Mouse (Mus musculus): ENCODE results near the gene 2410002F23Rik.

DNA sequence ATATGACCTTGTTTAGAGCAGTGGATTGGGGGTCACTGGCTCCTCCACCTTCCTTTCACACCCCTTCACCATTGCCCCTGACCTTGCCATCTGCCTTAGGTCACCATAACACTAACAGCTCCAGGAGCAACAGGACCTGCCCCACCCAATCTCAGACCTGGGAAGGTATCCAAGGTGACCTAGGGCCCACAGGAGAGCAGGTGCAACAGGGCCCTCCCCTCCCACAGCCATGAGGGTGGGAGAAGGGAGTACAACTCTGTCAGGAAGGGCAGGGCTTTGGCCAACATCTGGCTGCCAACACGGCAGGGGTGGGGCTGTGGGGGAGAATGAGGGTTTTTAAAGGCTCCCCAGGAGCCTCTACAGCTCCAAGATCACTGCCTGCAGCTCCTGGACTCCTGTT lies 21.4 kb upstream of the 2410002F23Rik start, which contains the start of gene Klk1:
- no peak for TF ChIP-seq CTCF (IDR thresholded peaks at IDR 0.05; ENCODE audit: insufficient read depth, low read depth, low read length)
- no peak for TF ChIP-seq POLR2A (IDR thresholded peaks at IDR 0.05; ENCODE audit: insufficient read depth, low read depth, low read length)
